Mouse (Mus musculus) small intestine, adult 2 months (tissue): ENCODE measurements around the gene Rit1.

ENCODE experiments used
- CTCF ChIP-seq: fragments of 200-500 bp; IDR thresholded peaks from 2 replicates; pipeline ENCODE4 v1.5.1; 2012; ENCODE audit warnings: low read depth, mild to moderate bottlenecking, control low read depth, inconsistent platforms, low read length, moderate library complexity, mixed read lengths; ENCODE audit not compliant: insufficient replicate concordance, insufficient read length; ENCODE audit errors: extremely low read depth
- POLR2A ChIP-seq: fragments of 200-500 bp; IDR thresholded peaks from 2 replicates; pipeline ENCODE4 v1.6.1; 2012; ENCODE audit warnings: low read depth, mild to moderate bottlenecking, control low read depth, inconsistent platforms, low read length, moderate library complexity

DNA sequence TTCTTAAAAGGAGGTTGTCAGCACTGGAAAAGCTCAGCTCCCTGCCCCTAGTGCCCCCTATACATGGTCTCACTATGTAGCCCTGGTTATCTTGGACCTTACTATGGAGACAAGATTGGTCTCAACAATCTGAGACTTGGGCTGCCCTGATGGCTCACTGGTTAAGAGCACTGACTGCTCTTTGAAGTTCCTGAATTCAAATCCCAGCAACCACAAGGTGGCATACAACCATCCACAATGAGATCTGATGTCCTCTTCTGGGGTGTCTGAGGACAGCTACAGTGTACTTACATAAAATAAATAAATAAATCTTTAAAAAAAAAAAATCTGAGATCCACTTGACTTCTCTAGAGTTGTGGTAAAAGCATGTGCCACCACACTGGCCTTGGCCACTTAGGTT lies 21.1 kb upstream of the Rit1 start:
- TF ChIP-seq POLR2A (no peak), CTCF (no peak)
